Mouse (Mus musculus) thymus, adult 2 months (tissue): ENCODE measurements around the gene Ube2l3.

ENCODE experiments used
- CTCF ChIP-seq: fragments of 200-500 bp; IDR thresholded peaks from 2 replicates; pipeline ENCODE4 v1.5.1; 2012; ENCODE audit warnings: mild to moderate bottlenecking, control low read depth, low read length, moderate library complexity, borderline replicate concordance; ENCODE audit not compliant: control insufficient read depth, poor library complexity, insufficient read depth; ENCODE audit errors: extremely low read depth
- POLR2A ChIP-seq: fragments of 200-500 bp; IDR thresholded peaks from 2 replicates; pipeline ENCODE4 v1.6.1; 2012; ENCODE audit warnings: mild to moderate bottlenecking, low read length, control low read depth, moderate library complexity; ENCODE audit not compliant: control insufficient read depth, poor library complexity, insufficient read depth; ENCODE audit errors: extremely low read depth

GRCm38 (mm10) chr16:17226496-17226895 is 24.0 kb upstream of the Ube2l3 start:
- TF ChIP-seq CTCF (no peak), POLR2A (no peak)
